Mouse (Mus musculus) limb, embryonic 13.5 days (tissue): ENCODE results near the gene Rab4a. TPM values are rescaled to one million over a fixed set of nuclear protein-coding genes. Genes with fewer than 3 reads are reported as not detected.

Source experiments
- ATAC-seq: fragments of 200-750 bp; cut with Nextera tagmentation; 2 replicates; pipeline ENCODE4 v1.8.0; 2017; ENCODE audit warnings: low read depth, moderate number of reproducible peaks, moderate TSS enrichment; ENCODE audit not compliant: low FRiP score
- H3K27ac ChIP-seq: fragments of 300-500 bp; sonication (generic); 2 replicates; pipeline ENCODE4 v1.5.1; 2015; ENCODE audit warnings: inconsistent platforms, mild to moderate bottlenecking, moderate library complexity
- H3K27me3 ChIP-seq: fragments of 300-500 bp; sonication (generic); 2 replicates; pipeline ENCODE4 v1.6.1; 2015; ENCODE audit warnings: mild to moderate bottlenecking, inconsistent platforms
- H3K36me3 ChIP-seq: fragments of 300-500 bp; sonication (generic); 2 replicates; pipeline ENCODE4 v1.6.1; 2015; ENCODE audit warnings: inconsistent platforms, mild to moderate bottlenecking, moderate library complexity
- H3K4me1 ChIP-seq: fragments of 300-500 bp; sonication (generic); 2 replicates; pipeline ENCODE4 v1.6.1; 2015; ENCODE audit warnings: inconsistent platforms
- H3K4me2 ChIP-seq: fragments of 300-500 bp; sonication (generic); replicated peaks from 2 replicates; pipeline ENCODE4 v1.6.1; 2015; ENCODE audit warnings: inconsistent platforms, mild to moderate bottlenecking, moderate library complexity
- H3K4me3 ChIP-seq: fragments of 300-500 bp; sonication (generic); 2 replicates; pipeline ENCODE4 v1.5.1; 2015; ENCODE audit warnings: moderate library complexity, mild to moderate bottlenecking, inconsistent platforms
- H3K9ac ChIP-seq: fragments of 300-500 bp; sonication (generic); 2 replicates; pipeline ENCODE4 v1.6.1; 2015; ENCODE audit warnings: mild to moderate bottlenecking, inconsistent platforms
- H3K9me3 ChIP-seq: fragments of 300-500 bp; sonication (generic); 2 replicates; pipeline ENCODE4 v1.6.1; 2016; ENCODE audit warnings: inconsistent platforms
- WGBS: fragments of 180-500 bp; shearing (Covaris S2); methylation state at CpG from one replicate; pipeline ENCODE4 v1.1.7; 2015; 5-methylcytosine and 5-hydroxymethylcytosine counted together
- polyA plus RNA-seq: library from polyadenylated mRNA; unstranded; fragments of >200 nt; fragmentation: Nextera tagmentation; extraction: Ambion mirVana; gene quantifications from 2 replicates; pipeline ENCODE4 v1.2.1, GENCODE M21; 2015

The Rab4a gene
- 47.5 and 49.9 TPM in 2 replicates for polyA plus RNA-seq

GRCm38 (mm10) chr8:123805718-123806373, at the start of gene Rab4a:
Gene Rab4a, plus strand, starts transcription at chr8:123805985.
- H3K9ac ChIP-seq = peak within 1 kb of the TSS; percentile 90
- H3K4me1 ChIP-seq = peaks cover 24% of the 10 kb centered on the region
- ATAC-seq = peak; percentile 93
- no peaks in the 10 kb centered on the region; the same call in 1 of the 2 replicates for H3K9me3 ChIP-seq
- H3K27me3 ChIP-seq = no peaks in the 10 kb centered on the region
- peak within 1 kb of the TSS; percentile 87 for H3K4me3 ChIP-seq
- H3K36me3 ChIP-seq = no peaks in the 10 kb centered on the region
- WGBS = under 1% methylated on average over 46 of the region's 48 CpGs
- H3K27ac ChIP-seq = peak within 1 kb of the TSS; percentile 73; the same call in 1 of the 2 replicates
- peak within 1 kb of the TSS; percentile 91 for H3K4me2 ChIP-seq

- 75% methylated on average over 8 of the region's 8 CpGs for WGBS
- no peaks in the 10 kb centered on the region for H3K9me3 ChIP-seq
- no peaks in the 10 kb centered on the region for H3K36me3 ChIP-seq
Observed at GRCm38 (mm10) chr8:123756901-123757300, 48.9 kb upstream of the Rab4a start.

DNA sequence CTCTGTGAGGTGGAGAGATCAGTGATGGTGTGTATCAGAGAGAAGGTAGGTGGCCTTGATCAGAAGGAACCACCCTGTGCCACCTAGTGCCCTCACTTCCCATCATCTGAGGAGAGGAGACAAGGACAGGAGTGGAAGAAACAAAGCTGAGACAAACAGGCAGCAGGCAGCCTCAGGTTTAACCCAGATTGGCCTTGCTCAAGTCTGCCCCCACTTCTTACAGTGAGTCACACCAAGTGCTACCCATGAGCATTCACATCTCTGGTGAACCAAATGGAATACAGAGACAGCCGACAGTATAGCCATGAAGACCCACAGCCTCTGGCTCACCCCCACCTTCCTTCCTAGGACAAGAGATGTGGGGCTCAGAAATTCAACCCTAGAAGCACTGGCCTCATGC, 46.9 kb upstream of the Rab4a start:
- WGBS = 75% methylated on average over 1 of the region's 1 CpGs
- Histone ChIP-seq H3K4me2 (no peak overlapping the region), H3K9me3 (no peaks in the 10 kb centered on the region), H3K27ac (no peak overlapping the region), H3K36me3 (no peaks in the 10 kb centered on the region), H3K4me3 (no peak overlapping the region), H3K27me3 (0 out of 2 replicates have a peak, but pooled peaks cover 10% of the 10 kb centered on the region), H3K4me1 (peaks cover 44% of the 10 kb centered on the region), H3K9ac (no peak overlapping the region)
- ATAC-seq = no peak

More at GRCm38 (mm10) chr8:123756901-123757300, 48.9 kb upstream of the Rab4a start:
- ATAC-seq = no peak
- no peak overlapping the region for H3K4me3 ChIP-seq
- no peak overlapping the region for H3K27ac ChIP-seq
- no peak overlapping the region for H3K9ac ChIP-seq
- H3K4me1 ChIP-seq = peaks cover 39% of the 10 kb centered on the region
- 0 out of 2 replicates have a peak, but pooled peaks cover 8% of the 10 kb centered on the region for H3K27me3 ChIP-seq
- H3K4me2 ChIP-seq = no peak overlapping the region

GRCm38 (mm10) chr8:123759933-123760332, 45.9 kb upstream of the Rab4a start:
- H3K4me3 ChIP-seq = no peak overlapping the region
- H3K27me3 ChIP-seq = 0 out of 2 replicates have a peak, but pooled peaks cover 10% of the 10 kb centered on the region
- no peak overlapping the region for H3K27ac ChIP-seq
- H3K4me1 ChIP-seq = peaks cover 39% of the 10 kb centered on the region
- H3K9ac ChIP-seq = 0 out of 2 replicates have a peak overlapping the region, but pooled peaks have one; percentile 20
- WGBS = 8% methylated on average over 10 of the region's 10 CpGs
- H3K36me3 ChIP-seq = no peaks in the 10 kb centered on the region
- no peak for ATAC-seq
- no peaks in the 10 kb centered on the region for H3K9me3 ChIP-seq
- peak overlapping the region; percentile 37 for H3K4me2 ChIP-seq

GRCm38 (mm10) chr8:123760579-123760978, 45.2 kb upstream of the Rab4a start:
- peaks cover 39% of the 10 kb centered on the region for H3K4me1 ChIP-seq
- H3K36me3 ChIP-seq = no peaks in the 10 kb centered on the region
- no peaks in the 10 kb centered on the region for H3K9me3 ChIP-seq
- H3K9ac ChIP-seq = no peak overlapping the region
- H3K27me3 ChIP-seq = 0 out of 2 replicates have a peak, but pooled peaks cover 10% of the 10 kb centered on the region
- 44% methylated on average over 5 of the region's 5 CpGs for WGBS
- peak overlapping the region; percentile 37; the same call in 1 of the 2 replicates for H3K4me2 ChIP-seq
- no peak for ATAC-seq
- no peak overlapping the region for H3K27ac ChIP-seq
- H3K4me3 ChIP-seq = no peak overlapping the region

DNA sequence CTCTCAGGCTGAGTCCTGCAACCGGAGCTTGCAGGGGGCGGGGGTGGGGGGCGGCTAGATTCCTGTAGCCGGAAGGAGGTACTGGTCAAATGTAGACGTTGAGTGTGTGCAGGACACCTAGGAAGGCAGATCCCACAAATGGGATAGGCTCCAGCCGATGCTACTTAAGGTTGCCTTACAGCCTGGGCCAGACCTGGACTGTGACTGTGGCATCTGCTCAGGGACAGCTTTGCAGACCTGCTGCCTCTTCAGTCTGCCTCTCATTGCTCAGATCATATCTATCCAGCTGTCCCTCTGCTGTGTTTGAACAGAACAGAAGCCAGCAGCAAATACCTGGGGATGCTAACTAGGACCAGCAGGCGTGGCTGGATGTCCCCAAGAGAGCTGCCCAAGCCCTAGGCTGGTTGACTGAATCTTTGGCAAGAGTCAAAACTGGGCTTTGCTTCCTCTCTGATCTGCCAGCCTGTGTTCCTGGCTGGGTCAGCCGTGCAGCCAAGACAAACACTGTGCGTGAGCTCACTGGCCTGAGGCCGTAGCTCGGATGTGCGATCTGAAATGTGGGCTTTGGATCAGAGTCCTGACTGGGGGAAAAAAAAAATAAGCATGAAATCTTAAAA, 44.4 kb upstream of the Rab4a start:
- H3K9me3 ChIP-seq = no peaks in the 10 kb centered on the region
- 0 out of 2 replicates have a peak, but pooled peaks cover 10% of the 10 kb centered on the region for H3K27me3 ChIP-seq
- no peak overlapping the region for H3K4me3 ChIP-seq
- no peak for ATAC-seq
- peak overlapping the region; percentile 65; the same call in 1 of the 2 replicates for H3K27ac ChIP-seq
- 35% methylated on average over 12 of the region's 12 CpGs for WGBS
- H3K4me1 ChIP-seq = peaks cover 39% of the 10 kb centered on the region
- H3K4me2 ChIP-seq = peak overlapping the region; percentile 25; the same call in 1 of the 2 replicates
- H3K36me3 ChIP-seq = no peaks in the 10 kb centered on the region
- H3K9ac ChIP-seq = no peak overlapping the region

DNA sequence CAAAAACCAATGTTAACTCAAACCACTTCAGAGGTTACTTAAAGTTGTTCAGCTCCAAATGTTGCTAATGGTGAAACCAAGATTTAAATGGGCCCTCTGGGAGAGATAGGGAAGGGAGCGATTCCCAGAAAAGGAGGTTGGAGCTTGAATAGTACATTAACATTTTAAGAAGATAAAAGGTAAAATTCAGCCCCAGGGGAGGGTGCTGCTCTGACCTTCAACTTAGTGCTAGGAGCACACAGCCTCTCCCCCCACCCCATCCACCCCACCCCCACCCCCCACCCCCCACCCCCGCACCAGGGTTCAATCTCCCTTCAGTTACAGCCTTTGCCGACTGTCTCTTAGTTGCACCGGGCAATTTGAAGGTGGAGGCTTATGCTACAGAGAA, 43.9 kb upstream of the Rab4a start:
- H3K9me3 ChIP-seq = no peaks in the 10 kb centered on the region
- H3K4me1 ChIP-seq = peaks cover 39% of the 10 kb centered on the region
- peaks cover 12% of the 10 kb centered on the region; the same call in 1 of the 2 replicates for H3K27me3 ChIP-seq
- 23% methylated on average over 4 of the region's 4 CpGs for WGBS
- no peak overlapping the region for H3K4me3 ChIP-seq
- peak overlapping the region; percentile 25; the same call in 1 of the 2 replicates for H3K4me2 ChIP-seq
- H3K9ac ChIP-seq = no peak overlapping the region
- no peaks in the 10 kb centered on the region for H3K36me3 ChIP-seq
- H3K27ac ChIP-seq = no peak overlapping the region
- ATAC-seq = no peak

DNA sequence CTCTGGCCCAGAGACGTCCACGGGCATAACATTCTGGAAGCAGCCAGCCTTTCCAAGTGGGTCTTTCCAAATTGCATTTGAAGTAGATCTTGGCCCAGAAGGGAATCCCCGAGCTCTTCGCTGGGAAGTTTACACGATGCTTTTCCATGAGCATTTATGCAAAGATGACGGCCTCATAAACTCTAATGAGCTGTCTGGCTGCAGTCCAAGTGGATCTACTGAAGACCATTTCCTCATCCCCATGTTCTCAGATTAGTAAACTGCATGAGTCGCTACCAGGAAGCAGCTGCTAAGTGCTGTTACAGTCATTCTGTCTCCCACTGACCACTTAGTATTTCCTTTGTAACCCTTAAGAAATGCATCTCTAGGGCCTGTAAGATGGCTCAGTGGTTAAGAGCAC, 42.4 kb upstream of the Rab4a start:
- no peak for ATAC-seq
- Histone ChIP-seq H3K4me1 (peaks cover 45% of the 10 kb centered on the region), H3K4me3 (no peak overlapping the region), H3K27ac (no peak overlapping the region), H3K9ac (no peak overlapping the region), H3K9me3 (no peaks in the 10 kb centered on the region), H3K4me2 (no peak overlapping the region), H3K27me3 (peaks cover 8% of the 10 kb centered on the region; the same call in 1 of the 2 replicates), H3K36me3 (no peaks in the 10 kb centered on the region)
- 47% methylated on average over 7 of the region's 7 CpGs for WGBS

- H3K27me3 ChIP-seq = peaks cover 5% of the 10 kb centered on the region; the same call in 1 of the 2 replicates
- H3K4me2 ChIP-seq = no peak overlapping the region
- no peak overlapping the region for H3K27ac ChIP-seq
- no peak overlapping the region for H3K4me3 ChIP-seq
- H3K9ac ChIP-seq = no peak overlapping the region
- peaks cover 48% of the 10 kb centered on the region for H3K4me1 ChIP-seq
- 36% methylated on average over 4 of the region's 4 CpGs for WGBS
- ATAC-seq = no peak
- H3K36me3 ChIP-seq = no peaks in the 10 kb centered on the region
- no peaks in the 10 kb centered on the region for H3K9me3 ChIP-seq
Observed at GRCm38 (mm10) chr8:123764671-123765070, 41.1 kb upstream of the Rab4a start.

GRCm38 (mm10) chr8:123766516-123766915, 39.3 kb upstream of the Rab4a start:
- peaks cover 33% of the 10 kb centered on the region for H3K4me1 ChIP-seq
- H3K4me3 ChIP-seq = no peak overlapping the region
- no peak overlapping the region for H3K27ac ChIP-seq
- H3K9ac ChIP-seq = no peak overlapping the region
- H3K27me3 ChIP-seq = peaks cover 5% of the 10 kb centered on the region; the same call in 1 of the 2 replicates
- no peaks in the 10 kb centered on the region for H3K36me3 ChIP-seq
- no peak overlapping the region for H3K4me2 ChIP-seq
- no peaks in the 10 kb centered on the region for H3K9me3 ChIP-seq
- no peak for ATAC-seq
- WGBS = 78% methylated on average over 4 of the region's 4 CpGs

DNA sequence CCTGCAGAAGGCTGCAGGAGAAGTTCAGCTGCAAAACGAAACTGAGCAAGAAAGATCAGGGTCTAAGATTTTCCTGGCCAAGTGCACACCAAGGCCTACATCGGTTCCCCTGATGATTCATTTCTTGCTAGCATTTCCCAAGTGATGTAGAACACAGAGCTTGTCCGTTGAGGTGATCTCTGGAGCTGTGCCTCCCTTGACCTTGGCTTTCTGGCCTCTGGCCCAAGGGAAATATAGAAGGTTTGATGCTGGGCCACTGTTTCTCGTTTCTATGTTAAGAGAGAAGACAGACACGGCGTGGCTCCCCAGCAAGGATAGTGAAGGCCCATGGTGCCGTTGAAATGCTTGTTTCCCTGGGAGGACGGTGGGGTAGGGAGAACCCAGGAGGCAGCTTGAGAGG, 37.9 kb upstream of the Rab4a start:
- H3K4me1 ChIP-seq = peaks cover 19% of the 10 kb centered on the region
- 75% methylated on average over 8 of the region's 8 CpGs for WGBS
- no peak overlapping the region for H3K27ac ChIP-seq
- H3K27me3 ChIP-seq = peaks cover 2% of the 10 kb centered on the region; the same call in 1 of the 2 replicates
- no peaks in the 10 kb centered on the region for H3K36me3 ChIP-seq
- no peak overlapping the region for H3K9ac ChIP-seq
- no peak overlapping the region for H3K4me3 ChIP-seq
- H3K4me2 ChIP-seq = no peak overlapping the region
- H3K9me3 ChIP-seq = no peaks in the 10 kb centered on the region
- ATAC-seq = no peak
